Comparison of ENCODE assay signal across 15 mouse cellular contexts in the genomic region with DNA sequence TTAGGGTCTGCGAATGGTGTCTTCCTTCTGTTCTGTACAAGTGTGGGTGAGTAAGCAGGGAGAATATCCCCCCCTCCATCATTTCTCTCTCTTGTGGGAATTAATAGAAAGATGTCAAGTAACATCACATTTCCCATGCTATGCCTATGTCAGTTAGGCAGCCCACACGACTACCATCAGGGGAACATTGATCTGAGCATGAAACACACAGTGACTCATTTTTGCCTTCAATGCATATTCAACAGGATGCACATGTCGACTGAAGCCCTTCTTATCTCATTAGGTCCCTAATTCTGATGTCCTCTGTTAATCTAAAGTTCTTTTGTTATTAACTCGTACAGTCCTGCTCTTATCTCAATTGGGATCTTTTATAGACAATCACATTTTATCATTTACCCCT.
"Had no signal": no experiment of that assay in that cellular context is flagged by ENCODE, and none has a peak within 500 bp of the region (broad histone marks: within the 10 kb centered on the region; RNA-seq: fewer than 3 reads in every experiment).

No protein-coding gene starts in this region.

- ATAC-seq: hindbrain, embryonic 16.5 days; intestine, embryonic 16.5 days had no signal

- DNase-seq: gastrocnemius, adult 2 months; gastrocnemius, postnatal 10 days; gastrocnemius, postnatal 25 days; heart, adult 18-20 months; heart, postnatal 10 days; heart, postnatal 4 days; kidney, adult 11 months; kidney, adult 2 months; kidney, adult 9 months; kidney, postnatal 14 days; kidney, postnatal 4 days; liver; liver, embryonic 13.5 days had no signal
